In genomic region chr4:131797483-131797882, GRCm38 (mm10) we compare ENCODE assay signal across 12 mouse cellular contexts. TPM values are rescaled to one million over a fixed set of nuclear protein-coding genes. Genes with fewer than 3 reads are reported as not detected.
DNase-seq lines count a peak whose midpoint lies in the region; ATAC-seq lines count a peak whose summit lies in the region.
"Had no signal": no experiment of that assay in that cellular context is flagged by ENCODE, and none has a peak within 500 bp of the region (broad histone marks: within the 10 kb centered on the region; RNA-seq: fewer than 3 reads in every experiment).

No protein-coding gene starts in this region.

- H3K36me3 ChIP-seq in forebrain, embryonic 15.5 days = no peaks in the 10 kb centered on the region
- H3K36me3 ChIP-seq in forebrain, embryonic 12.5 days (replicated peaks) = peaks cover 42% of the 10 kb centered on the region
- peaks cover 34% of the 10 kb centered on the region for H3K36me3 ChIP-seq in embryonic facial prominence, embryonic 10.5 days (replicated peaks)
- H3K36me3 ChIP-seq in midbrain, embryonic 11.5 days (ENCODE audit: control insufficient read depth, insufficient read depth, low read length) = no peaks in the 10 kb centered on the region
- peaks cover 6% of the 10 kb centered on the region; the same call in 1 of the 2 replicates for H3K36me3 ChIP-seq in kidney, embryonic 16.5 days (ENCODE audit: insufficient read depth, low read length)
- H3K36me3 ChIP-seq: liver, embryonic 13.5 days had no signal

- ATAC-seq in forebrain, embryonic 15.5 days (replicated peaks) = 0 out of 2 replicates have a peak, but pooled peaks have one; percentile 24
- no peak for ATAC-seq in forebrain, embryonic 12.5 days (ENCODE audit: low FRiP score)
- ATAC-seq in midbrain, embryonic 11.5 days (ENCODE audit: low FRiP score) = 0 out of 2 replicates have a peak, but pooled peaks have one; percentile 7
- no peak for ATAC-seq in kidney, embryonic 16.5 days (ENCODE audit: low FRiP score, low TSS enrichment)
- ATAC-seq: activated CD4-positive, CD25-positive, alpha-beta regulatory T cell, adult 4 months had no signal

- DNase-seq in lung, adult 18-20 months = peak; percentile 19 to 47
- DNase-seq in lung, postnatal 14 days = no peak
- no peak for DNase-seq in embryonic facial prominence, embryonic 10.5 days (ENCODE audit: low spot score)
- DNase-seq in midbrain, embryonic 11.5 days (ENCODE audit: low spot score, missing footprints) = no peak
- DNase-seq in spleen, postnatal 36 days (ENCODE audit: low spot score in 2 of 2) = no peak
- DNase-seq: kidney, postnatal 10 days; liver, embryonic 13.5 days had no signal

- H3K9me3 ChIP-seq in forebrain, embryonic 15.5 days = no peaks in the 10 kb centered on the region
- no peaks in the 10 kb centered on the region for H3K9me3 ChIP-seq in forebrain, embryonic 12.5 days
- H3K9me3 ChIP-seq in embryonic facial prominence, embryonic 10.5 days = no peaks in the 10 kb centered on the region
- H3K9me3 ChIP-seq in midbrain, embryonic 11.5 days (ENCODE audit: control insufficient read depth, low read length) = no peaks in the 10 kb centered on the region
- H3K9me3 ChIP-seq in kidney, embryonic 16.5 days (ENCODE audit: low read length) = no peaks in the 10 kb centered on the region
- H3K9me3 ChIP-seq: embryonic facial prominence, embryonic 12.5 days; liver, embryonic 13.5 days had no signal

- H3K4me2 ChIP-seq in forebrain, embryonic 15.5 days (replicated peaks) = no peak overlapping the region
- no peak overlapping the region for H3K4me2 ChIP-seq in forebrain, embryonic 12.5 days
- H3K4me2 ChIP-seq in midbrain, embryonic 11.5 days = no peak overlapping the region
- no peak overlapping the region for H3K4me2 ChIP-seq in kidney, embryonic 16.5 days (replicated peaks; ENCODE audit: low read depth, low read length)
- H3K4me2 ChIP-seq: embryonic facial prominence, embryonic 12.5 days; liver, embryonic 13.5 days had no signal

- H3K4me1 ChIP-seq in forebrain, embryonic 15.5 days = peaks cover 10% of the 10 kb centered on the region
- peaks cover 9% of the 10 kb centered on the region; the same call in 1 of the 2 replicates for H3K4me1 ChIP-seq in forebrain, embryonic 12.5 days
- peaks cover 44% of the 10 kb centered on the region for H3K4me1 ChIP-seq in embryonic facial prominence, embryonic 10.5 days
- H3K4me1 ChIP-seq in midbrain, embryonic 11.5 days (ENCODE audit: control insufficient read depth, insufficient read depth, low read length) = no peaks in the 10 kb centered on the region
- H3K4me1 ChIP-seq in kidney, embryonic 16.5 days (ENCODE audit: insufficient read depth, low read length) = no peaks in the 10 kb centered on the region; the same call in 1 of the 2 replicates

- WGBS in forebrain, embryonic 15.5 days = 68% methylated on average over 7 of the region's 7 CpGs
- WGBS in forebrain, embryonic 12.5 days = 71% methylated on average over 7 of the region's 7 CpGs
- WGBS in embryonic facial prominence, embryonic 10.5 days = 79% methylated on average over 7 of the region's 7 CpGs
- WGBS in midbrain, embryonic 11.5 days = 73% methylated on average over 7 of the region's 7 CpGs
- 84% methylated on average over 7 of the region's 7 CpGs for WGBS in kidney, embryonic 16.5 days

- no peaks in the 10 kb centered on the region for H3K27me3 ChIP-seq in forebrain, embryonic 15.5 days
- no peaks in the 10 kb centered on the region for H3K27me3 ChIP-seq in forebrain, embryonic 12.5 days
- H3K27me3 ChIP-seq in embryonic facial prominence, embryonic 10.5 days (replicated peaks; ENCODE audit: low read depth, poor library complexity, severe bottlenecking) = no peaks in the 10 kb centered on the region
- H3K27me3 ChIP-seq in midbrain, embryonic 11.5 days (ENCODE audit: control insufficient read depth, insufficient read depth, low read length) = no peaks in the 10 kb centered on the region
- H3K27me3 ChIP-seq in kidney, embryonic 16.5 days (ENCODE audit: insufficient read depth, low read length) = no peaks in the 10 kb centered on the region
- H3K27me3 ChIP-seq: embryonic facial prominence, embryonic 12.5 days; liver, embryonic 13.5 days had no signal

- 0 out of 2 replicates have a peak overlapping the region, but pooled peaks have one; percentile 74 for H3K27ac ChIP-seq in forebrain, embryonic 15.5 days (replicated peaks)
- no peak overlapping the region for H3K27ac ChIP-seq in forebrain, embryonic 12.5 days
- peak overlapping the region; percentile 31; the same call in 1 of the 2 replicates for H3K27ac ChIP-seq in embryonic facial prominence, embryonic 10.5 days (replicated peaks)
- no peak overlapping the region for H3K27ac ChIP-seq in midbrain, embryonic 11.5 days (ENCODE audit: low read depth, low read length)
- H3K27ac ChIP-seq in kidney, embryonic 16.5 days (ENCODE audit: low read length) = no peak overlapping the region
- H3K27ac ChIP-seq: embryonic facial prominence, embryonic 12.5 days; liver, embryonic 13.5 days had no signal

- no peak overlapping the region for H3K4me3 ChIP-seq in forebrain, embryonic 15.5 days
- H3K4me3 ChIP-seq in forebrain, embryonic 12.5 days (replicated peaks) = no peak overlapping the region
- H3K4me3 ChIP-seq in embryonic facial prominence, embryonic 10.5 days = no peak overlapping the region
- H3K4me3 ChIP-seq in midbrain, embryonic 11.5 days (ENCODE audit: low read depth, low read length) = no peak overlapping the region
- no peak overlapping the region for H3K4me3 ChIP-seq in kidney, embryonic 16.5 days (ENCODE audit: low read length)
- H3K4me3 ChIP-seq: embryonic facial prominence, embryonic 12.5 days; liver, embryonic 13.5 days had no signal

- no peak overlapping the region for H3K9ac ChIP-seq in forebrain, embryonic 15.5 days (replicated peaks)
- no peak overlapping the region for H3K9ac ChIP-seq in forebrain, embryonic 12.5 days
- no peak overlapping the region for H3K9ac ChIP-seq in midbrain, embryonic 11.5 days (ENCODE audit: low read length)
- H3K9ac ChIP-seq in kidney, embryonic 16.5 days (replicated peaks; ENCODE audit: low read length) = no peak overlapping the region
- H3K9ac ChIP-seq: embryonic facial prominence, embryonic 12.5 days; liver, embryonic 13.5 days had no signal

RNA-seq across cellular contexts. Expression of gene Ptpru, which starts 40.6 kb away (rescaled TPM):
- 23.9 and 25.2 TPM in 2 replicates for polyA plus RNA-seq in forebrain, embryonic 15.5 days (2015; fragmentation: Nextera tagmentation; extraction: Ambion mirVana)
- polyA plus RNA-seq in forebrain, embryonic 12.5 days (2016; fragmentation: Nextera tagmentation; extraction: Ambion mirVana) = 47.1 and 57.7 TPM in 2 replicates
- 21.1 and 23.5 TPM in 2 replicates for polyA plus RNA-seq in embryonic facial prominence, embryonic 10.5 days (2016; fragmentation: Nextera tagmentation; extraction: Ambion mirVana)
- polyA plus RNA-seq in midbrain, embryonic 11.5 days (2014; fragmentation: Nextera tagmentation; extraction: Ambion mirVana) = 9.6 and 11.4 TPM in 2 replicates
- 33.5 and 37.0 TPM in 2 replicates for polyA plus RNA-seq in kidney, embryonic 16.5 days (2015; fragmentation: Nextera tagmentation; extraction: Ambion mirVana)

RNA-seq across cellular contexts. Expression of gene Mecr, which starts 45.8 kb away (rescaled TPM):
- polyA plus RNA-seq in forebrain, embryonic 15.5 days (2015; fragmentation: Nextera tagmentation; extraction: Ambion mirVana) = 40.2 and 41.2 TPM in 2 replicates
- polyA plus RNA-seq in forebrain, embryonic 12.5 days (2016; fragmentation: Nextera tagmentation; extraction: Ambion mirVana) = 40.4 and 41.7 TPM in 2 replicates
- polyA plus RNA-seq in embryonic facial prominence, embryonic 10.5 days (2016; fragmentation: Nextera tagmentation; extraction: Ambion mirVana) = 52.9 and 55.0 TPM in 2 replicates
- polyA plus RNA-seq in midbrain, embryonic 11.5 days (2014; fragmentation: Nextera tagmentation; extraction: Ambion mirVana) = 39.8 and 40.3 TPM in 2 replicates
- polyA plus RNA-seq in kidney, embryonic 16.5 days (2015; fragmentation: Nextera tagmentation; extraction: Ambion mirVana) = 53.8 and 55.4 TPM in 2 replicates

Comparison
In these comparisons a context has a peak if more than half of its experiments do, and no peak if none do; other contexts are left out.
1. ATAC-seq: peak in forebrain, embryonic 15.5 days (single experiment) and midbrain, embryonic 11.5 days (single experiment); none in forebrain, embryonic 12.5 days (single experiment) and kidney, embryonic 16.5 days (single experiment).
2. H3K27ac ChIP-seq: peak in forebrain, embryonic 15.5 days (single experiment) and embryonic facial prominence, embryonic 10.5 days (single experiment); none in forebrain, embryonic 12.5 days (single experiment), midbrain, embryonic 11.5 days (single experiment) and kidney, embryonic 16.5 days (single experiment).
3. DNase-seq: peak in lung, adult 18-20 months (2 of 2); none in lung, postnatal 14 days (single experiment), embryonic facial prominence, embryonic 10.5 days (single experiment), midbrain, embryonic 11.5 days (single experiment) and spleen, postnatal 36 days (0 of 2).